Mouse (Mus musculus) brain, embryonic 14.5 days (tissue): Measurements from ENCODE around the gene Ass1. TPM values are rescaled to one million over a fixed set of nuclear protein-coding genes. Genes with fewer than 3 reads are reported as not detected.
"Not testable (repeated sequence)": the region's sequence is repeated elsewhere in the genome, so short reads cannot be mapped to it uniquely, and the experiment has no call there.

Source experiments
- DNase-seq: peaks from one replicate; pipeline ENCODE4 v3.0.0-alpha.2; 2011; ENCODE audit warnings: low read depth
- CTCF ChIP-seq: fragments of 200-500 bp; IDR thresholded peaks from 2 replicates; pipeline ENCODE4 v1.5.1; 2012; ENCODE audit warnings: inconsistent platforms, mild to moderate bottlenecking, moderate library complexity, borderline replicate concordance; ENCODE audit not compliant: insufficient read depth, insufficient read length; ENCODE audit errors: extremely low read depth
- POLR2A ChIP-seq: fragments of 200-500 bp; IDR thresholded peaks from 2 replicates; pipeline ENCODE4 v1.6.1; 2012; ENCODE audit warnings: mild to moderate bottlenecking, inconsistent platforms, borderline replicate concordance; ENCODE audit not compliant: poor library complexity, insufficient read depth, insufficient read length, severe bottlenecking; ENCODE audit errors: extremely low read depth
- polyA plus RNA-seq: library from polyadenylated mRNA; depleted of rRNA; stranded (reverse); fragments of >200 nt; gene quantifications from 2 replicates; pipeline ENCODE4 v1.2.3, GENCODE M21; 2012; rRNA removed

Ass1 gene
- polyA plus RNA-seq, 1 experiment, result 6.8 TPM

DNA sequence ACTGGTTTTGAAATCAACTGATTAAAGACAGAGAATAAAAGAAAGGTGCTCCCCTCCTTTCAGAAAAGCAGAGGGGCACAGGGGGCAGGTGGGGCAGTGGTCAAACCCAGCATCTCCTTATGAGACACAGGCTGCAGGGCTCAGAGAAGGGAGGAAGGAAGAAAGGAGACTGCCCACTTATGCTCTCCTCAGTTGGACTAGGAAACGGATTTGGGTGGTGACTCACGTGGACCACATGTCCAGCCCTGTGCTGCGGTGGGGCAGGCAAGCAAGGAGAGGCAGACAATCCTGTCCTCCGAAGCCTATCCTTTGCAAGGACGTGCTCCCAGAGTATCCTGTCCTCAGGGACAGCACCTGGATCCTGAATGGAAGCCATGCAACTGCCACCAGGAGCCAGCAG lies 54.6 kb downstream of the Ass1 start:
- DNase-seq, result no peak
- TF ChIP-seq CTCF (no peak), POLR2A (no peak)

DNA sequence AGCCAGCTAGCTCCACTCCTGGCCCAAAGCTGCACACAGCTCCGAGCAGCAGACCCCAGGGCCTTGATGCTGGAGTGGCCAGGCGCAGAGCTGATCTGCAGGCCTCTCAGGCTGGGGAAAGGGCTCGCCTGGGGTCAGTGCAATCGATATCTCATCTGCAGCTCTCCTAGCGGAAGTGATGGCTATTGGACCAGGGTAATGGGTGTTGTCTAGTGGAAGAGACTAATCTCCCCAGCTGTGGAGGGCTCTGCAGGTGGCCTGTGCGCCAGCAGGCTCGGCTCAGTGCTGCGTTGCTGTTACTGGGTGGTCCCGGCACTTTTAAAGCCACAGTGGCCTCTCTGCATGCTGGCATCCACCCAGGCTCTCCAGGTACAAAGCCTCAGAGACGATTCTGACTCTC lies 55.8 kb downstream of the Ass1 start:
- DNase-seq, result no peak
- no peak for TF ChIP-seq CTCF
- no peak for TF ChIP-seq POLR2A

DNA sequence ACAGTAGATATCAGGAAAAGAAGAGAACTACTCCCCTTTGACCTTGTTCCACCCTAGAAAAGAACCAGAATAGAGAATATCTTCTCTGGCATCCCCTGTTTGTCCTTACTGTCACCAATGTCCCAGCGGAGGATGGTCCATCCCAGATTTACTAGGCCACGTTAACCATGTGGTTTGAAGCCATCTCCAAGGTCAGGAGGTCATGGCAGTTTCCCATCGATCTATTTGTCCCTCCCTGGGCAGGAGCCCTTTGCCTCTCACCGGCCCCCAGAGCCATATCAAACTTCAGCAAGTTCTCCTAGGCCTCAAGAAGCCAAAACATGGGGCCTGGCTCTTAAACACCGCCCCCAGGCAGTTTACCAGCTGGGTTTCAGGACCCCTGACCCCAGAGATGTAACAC lies 60.2 kb downstream of the Ass1 start:
- DNase-seq, result no peak
- TF ChIP-seq CTCF, result no peak
- no peak for TF ChIP-seq POLR2A

DNA sequence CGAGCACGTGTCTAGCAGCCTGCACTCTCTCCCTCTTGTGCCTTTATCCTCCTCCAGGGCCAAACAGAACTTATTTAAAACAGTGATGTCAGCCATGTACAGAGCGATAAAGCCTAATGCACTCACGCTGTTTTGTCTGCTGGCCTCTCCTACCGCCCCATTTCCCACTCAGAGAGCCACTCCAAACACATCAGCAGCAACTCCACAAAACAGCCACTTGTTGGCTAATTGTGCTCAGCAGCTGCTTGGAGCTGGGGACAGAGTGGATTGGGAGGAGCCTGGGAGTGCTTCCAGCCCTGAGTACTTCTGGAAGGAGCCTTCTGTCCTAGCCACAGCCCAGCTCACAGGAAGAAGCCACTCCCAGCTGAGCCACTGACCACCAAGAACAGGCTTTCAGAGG lies 67.0 kb downstream of the Ass1 start:
- DNase-seq, result peak; percentile 85
- TF ChIP-seq POLR2A (no peak), CTCF (no peak)

DNA sequence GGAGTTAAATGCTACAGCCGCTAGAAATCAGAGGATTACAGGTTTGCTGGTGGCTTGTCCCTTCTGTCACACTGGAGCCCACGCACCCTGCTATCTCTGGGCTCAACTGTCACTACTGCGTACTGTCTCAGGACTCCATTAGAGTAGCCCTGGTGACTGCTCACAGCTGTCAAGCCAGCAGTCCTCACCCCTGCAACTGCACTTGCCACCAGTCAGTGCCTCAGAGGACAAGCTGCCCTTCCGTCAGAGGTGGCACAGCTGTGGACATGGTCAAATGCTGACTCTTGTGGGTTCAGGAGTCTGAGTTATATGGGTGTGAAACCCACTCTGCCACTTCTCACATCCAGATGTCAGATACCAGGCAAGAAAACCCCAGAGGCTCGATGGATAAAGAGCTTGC lies 68.7 kb downstream of the Ass1 start:
- DNase-seq, result no peak
- no peak for TF ChIP-seq POLR2A
- TF ChIP-seq CTCF, result no peak

DNA sequence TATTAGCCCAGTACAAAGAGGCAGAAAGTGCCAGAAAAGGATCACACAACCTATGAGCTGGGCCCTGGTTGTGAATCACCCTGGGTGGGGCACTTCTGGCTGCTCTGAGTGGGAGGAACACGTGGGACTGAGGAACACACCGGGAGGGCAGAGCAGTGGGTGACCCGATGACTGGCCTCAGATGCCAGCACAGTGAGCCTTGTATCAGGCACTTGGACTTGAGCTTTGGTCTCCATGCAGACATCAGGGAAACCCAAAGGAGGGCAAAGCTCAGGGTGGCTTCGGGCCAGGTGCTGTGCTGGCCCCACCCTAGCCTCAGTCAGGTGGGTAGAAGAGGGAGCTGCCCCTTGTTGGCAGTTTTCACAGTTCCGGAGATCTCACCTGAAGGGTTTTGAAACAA lies 71.6 kb downstream of the Ass1 start:
- TF ChIP-seq CTCF (no peak), POLR2A (no peak)
- DNase-seq, result no peak

DNA sequence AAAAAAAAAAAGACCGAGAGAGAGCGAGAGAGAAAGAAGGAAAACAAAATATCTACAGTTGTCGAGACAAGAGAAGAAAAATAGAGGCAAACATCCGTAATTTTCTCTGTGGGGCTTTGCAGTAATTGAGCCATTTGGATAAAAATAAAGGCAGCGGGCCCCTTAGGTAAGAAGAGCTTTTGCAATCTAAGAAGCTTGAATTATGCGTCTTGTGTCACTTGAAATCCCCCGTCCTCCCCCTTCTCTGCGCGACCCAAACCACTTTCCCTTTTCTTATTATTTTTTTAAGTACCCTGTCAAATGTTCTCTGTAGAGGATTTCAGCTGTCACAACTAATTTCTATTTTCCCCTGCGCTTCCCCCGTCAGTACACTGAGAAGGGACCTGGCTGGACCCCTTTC lies 77.7 kb downstream of the Ass1 start:
- peak; percentile 65 for DNase-seq
- TF ChIP-seq POLR2A, result no peak
- TF ChIP-seq CTCF, result no peak

DNA sequence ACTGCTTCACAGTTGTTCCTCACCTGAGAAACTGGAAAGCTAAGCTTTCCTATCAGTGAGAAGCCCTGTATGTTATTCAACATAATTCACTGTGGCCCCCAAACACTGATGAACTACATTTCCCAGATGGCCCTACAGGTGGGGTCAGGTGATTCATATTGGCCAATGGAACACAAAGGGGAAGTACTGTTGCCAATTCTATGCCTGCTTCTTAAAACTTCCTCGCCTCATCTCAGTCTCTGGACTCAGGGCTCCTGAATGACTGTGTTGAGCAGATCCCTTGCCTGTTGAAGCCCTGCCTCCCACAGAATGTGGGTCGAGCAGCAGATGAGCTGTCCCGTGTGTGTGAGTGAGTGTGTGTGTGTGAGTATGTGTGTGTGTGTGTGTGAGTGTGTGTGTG lies 80.5 kb downstream of the Ass1 start:
- peak; percentile 25 for DNase-seq
- TF ChIP-seq CTCF (no peak), POLR2A (no peak)

DNA sequence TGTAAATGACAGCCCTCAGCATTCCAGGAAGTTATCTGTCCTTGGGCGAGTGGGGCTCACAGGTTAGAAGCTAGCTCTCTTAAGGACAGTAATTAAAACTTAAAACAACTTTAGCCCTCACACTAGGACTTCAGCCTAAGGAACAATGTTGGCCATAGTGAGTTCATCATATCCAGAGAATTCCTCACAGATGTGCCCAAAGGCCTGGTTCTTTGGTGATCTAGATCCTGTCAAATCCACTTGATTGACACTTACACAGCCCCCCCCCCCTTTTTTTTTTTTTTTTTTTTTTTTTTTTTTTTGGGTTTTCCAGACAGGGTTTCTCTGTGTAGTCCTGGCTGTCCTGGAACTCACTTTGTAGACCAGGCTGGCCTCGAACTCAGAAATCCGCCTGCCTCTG lies 81.3 kb downstream of the Ass1 start:
- not testable (repeated sequence) for DNase-seq

DNA sequence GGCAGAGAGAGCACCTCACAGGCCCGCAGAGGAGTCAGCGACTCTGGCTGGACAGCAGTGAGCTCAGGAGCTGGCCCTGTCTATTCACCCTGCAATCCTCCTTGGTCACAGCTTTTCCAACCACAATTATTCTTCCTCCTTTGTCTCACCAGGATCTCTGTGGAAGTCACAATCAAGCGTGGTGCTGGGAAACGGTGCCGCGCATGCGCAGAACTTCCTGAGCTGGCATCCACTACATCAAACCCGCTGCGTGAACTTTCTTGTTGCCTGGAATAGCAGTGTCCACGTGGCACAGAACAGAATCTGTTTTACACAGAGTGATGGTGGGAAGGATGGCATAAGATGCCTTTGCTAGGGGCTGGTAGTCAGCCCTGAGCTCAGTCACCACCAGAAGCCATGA lies 82.0 kb downstream of the Ass1 start:
- TF ChIP-seq POLR2A (no peak), CTCF (no peak)
- DNase-seq, result no peak

DNA sequence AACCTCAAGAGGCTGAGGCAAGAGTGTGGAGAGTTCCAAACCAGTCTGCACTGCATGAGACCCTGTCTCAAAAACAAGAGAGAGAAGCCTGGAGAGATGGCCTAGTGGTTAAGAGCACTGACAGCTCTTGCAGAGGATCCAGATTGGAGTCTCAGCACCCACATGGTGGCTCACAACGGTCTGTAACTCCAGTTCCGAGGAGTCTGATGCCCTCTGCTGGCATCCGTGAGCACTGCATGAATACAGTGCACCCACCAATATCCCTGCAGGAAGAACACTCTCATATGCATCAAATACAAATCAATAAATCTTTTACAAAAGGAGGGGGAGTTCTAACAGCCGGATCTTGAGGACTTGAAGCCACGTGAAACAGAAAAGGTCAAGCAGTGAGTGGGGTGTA lies 84.6 kb downstream of the Ass1 start:
- DNase-seq, result no peak
- TF ChIP-seq POLR2A (no peak), CTCF (peak; percentile 17; the same call in 1 of the 2 replicates)

Other genes with a start within 250 kb of the Ass1 start
- 56.1 and 93.6 TPM in 2 replicates for gene Ncs1, start 224.4 kb upstream of the Ass1 start, polyA plus RNA-seq
- 0.44 and 0.96 TPM in 2 replicates for gene Hmcn2, start 155.8 kb upstream of the Ass1 start, polyA plus RNA-seq
- 44.7 and 47.0 TPM in 2 replicates for gene Fubp3, start 102.4 kb downstream of the Ass1 start, polyA plus RNA-seq
- gene Prdm12, start 169.8 kb downstream of the Ass1 start, polyA plus RNA-seq, result 6.3 and 7.9 TPM in 2 replicates
- gene Exosc2, start 200.5 kb downstream of the Ass1 start, polyA plus RNA-seq, result 36.6 and 39.7 TPM in 2 replicates
- gene Abl1, start 218.2 kb downstream of the Ass1 start, polyA plus RNA-seq, result 61.4 and 68.6 TPM in 2 replicates